Mouse (Mus musculus): ENCODE data around the gene Vmn2r29. TPM values are rescaled to one million over a fixed set of nuclear protein-coding genes. Genes with fewer than 3 reads are reported as not detected.
"Not testable (repeated sequence)": the region's sequence is repeated elsewhere in the genome, so short reads cannot be mapped to it uniquely, and the experiment has no call there.

Gene Vmn2r29
- polyA plus RNA-seq (2012; rRNA removed): 0.08 and 0.14 TPM in 2 replicates

GRCm38 (mm10) chr7:7247228-7247627 lies at the start of gene Vmn2r29:
Vmn2r29 (minus strand) TSS chr7:7247328.
- DNase-seq; H3K27me3 ChIP-seq (ENCODE audit: control insufficient read depth, insufficient read depth, low read length); H3K4me3 ChIP-seq (ENCODE audit: control insufficient read depth, insufficient read depth, low read length); H3K4me1 ChIP-seq (replicated peaks; ENCODE audit: control insufficient read depth, insufficient read depth, low read length); H3K27ac ChIP-seq (ENCODE audit: control insufficient read depth, insufficient read depth, low read length); H3K36me3 ChIP-seq (ENCODE audit: control insufficient read depth, insufficient read depth, low read length): not testable (repeated sequence)
- WGBS: no CpG with 5 or more reads among the region's 1 CpGs

GRCm38 (mm10) chr7:7295595-7295994 lies 48.5 kb upstream of the Vmn2r29 start:
- Histone ChIP-seq H3K4me1 (replicated peaks; ENCODE audit: control insufficient read depth, insufficient read depth, low read length) (peaks cover 6% of the 10 kb centered on the region), H3K4me3 (ENCODE audit: control insufficient read depth, insufficient read depth, low read length) (no peak overlapping the region), H3K27ac (ENCODE audit: control insufficient read depth, insufficient read depth, low read length) (no peak overlapping the region), H3K27me3 (ENCODE audit: control insufficient read depth, insufficient read depth, low read length) (no peaks in the 10 kb centered on the region; the same call in 1 of the 2 replicates), H3K36me3 (ENCODE audit: control insufficient read depth, insufficient read depth, low read length) (peaks cover 33% of the 10 kb centered on the region)
- peak; percentile 13; the same call in 1 of the 2 replicates for TF ChIP-seq CTCF (IDR thresholded peaks at IDR 0.05; ENCODE audit: borderline replicate concordance, control insufficient read depth, extremely low read depth, insufficient read depth, low read length, poor library complexity)
- TF ChIP-seq POLR2A (IDR thresholded peaks at IDR 0.05; ENCODE audit: control insufficient read depth, extremely low read depth, insufficient read depth, low read length, poor library complexity): no peak
- WGBS: 77% methylated on average over 16 of the region's 16 CpGs
- peak; percentile 54 for DNase-seq

- Histone ChIP-seq H3K4me3 (ENCODE audit: control insufficient read depth, insufficient read depth, low read length) (no peak overlapping the region), H3K27ac (ENCODE audit: control insufficient read depth, insufficient read depth, low read length) (no peak overlapping the region), H3K27me3 (ENCODE audit: control insufficient read depth, insufficient read depth, low read length) (no peaks in the 10 kb centered on the region), H3K4me1 (replicated peaks; ENCODE audit: control insufficient read depth, insufficient read depth, low read length) (peaks cover 3% of the 10 kb centered on the region), H3K36me3 (ENCODE audit: control insufficient read depth, insufficient read depth, low read length) (peaks cover 18% of the 10 kb centered on the region)
- 0% methylated on average over 1 of the region's 1 CpGs for WGBS
- no peak for DNase-seq
- no peak for TF ChIP-seq POLR2A (IDR thresholded peaks at IDR 0.05; ENCODE audit: control insufficient read depth, extremely low read depth, insufficient read depth, low read length, poor library complexity)
- no peak for TF ChIP-seq CTCF (IDR thresholded peaks at IDR 0.05; ENCODE audit: borderline replicate concordance, control insufficient read depth, extremely low read depth, insufficient read depth, low read length, poor library complexity)
Measured at GRCm38 (mm10) chr7:7281383-7281782, 34.3 kb upstream of the Vmn2r29 start.

- peak; percentile 100 for TF ChIP-seq CTCF (IDR thresholded peaks at IDR 0.05; ENCODE audit: borderline replicate concordance, control insufficient read depth, extremely low read depth, insufficient read depth, low read length, poor library complexity)
- peak within 1 kb of the TSS; percentile 31 for H3K4me3 ChIP-seq (ENCODE audit: control insufficient read depth, insufficient read depth, low read length)
- WGBS: 41% methylated on average over 45 of the region's 45 CpGs
- H3K36me3 ChIP-seq (ENCODE audit: control insufficient read depth, insufficient read depth, low read length); H3K4me1 ChIP-seq (replicated peaks; ENCODE audit: control insufficient read depth, insufficient read depth, low read length); H3K27ac ChIP-seq (ENCODE audit: control insufficient read depth, insufficient read depth, low read length); H3K27me3 ChIP-seq (ENCODE audit: control insufficient read depth, insufficient read depth, low read length): not testable (repeated sequence)
- peak; percentile 91 for DNase-seq
Measured at GRCm38 (mm10) chr7:7277966-7278567, 30.9 kb upstream of the Vmn2r29 start, which contains the start of gene Gm45844. Gm45844 (minus strand) TSS chr7:7278289.

GRCm38 (mm10) chr7:7277556-7277955 lies 30.4 kb upstream of the Vmn2r29 start:
- H3K36me3 ChIP-seq (ENCODE audit: control insufficient read depth, insufficient read depth, low read length); H3K27me3 ChIP-seq (ENCODE audit: control insufficient read depth, insufficient read depth, low read length); H3K27ac ChIP-seq (ENCODE audit: control insufficient read depth, insufficient read depth, low read length); H3K4me1 ChIP-seq (replicated peaks; ENCODE audit: control insufficient read depth, insufficient read depth, low read length): not testable (repeated sequence)
- H3K4me3 ChIP-seq (ENCODE audit: control insufficient read depth, insufficient read depth, low read length): peak overlapping the region; percentile 31; the same call in 1 of the 2 replicates
- peak; percentile 34 for DNase-seq
- WGBS: 58% methylated on average over 24 of the region's 24 CpGs

- 1% methylated on average over 24 of the region's 24 CpGs for WGBS
- not testable (repeated sequence) for H3K27ac ChIP-seq (ENCODE audit: control insufficient read depth, insufficient read depth, low read length); H3K36me3 ChIP-seq (ENCODE audit: control insufficient read depth, insufficient read depth, low read length); H3K27me3 ChIP-seq (ENCODE audit: control insufficient read depth, insufficient read depth, low read length); H3K4me1 ChIP-seq (replicated peaks; ENCODE audit: control insufficient read depth, insufficient read depth, low read length)
- peak; percentile 47 for DNase-seq
- H3K4me3 ChIP-seq (ENCODE audit: control insufficient read depth, insufficient read depth, low read length): peak within 1 kb of the TSS; percentile 69
Measured at GRCm38 (mm10) chr7:7209313-7210151, 37.6 kb downstream of the Vmn2r29 start, which contains the start of gene Zfp772. Zfp772 (minus strand) TSS chr7:7209998.

Measured in thymus, adult 2 months (tissue).